Mouse (Mus musculus) left cerebral cortex, adult 8-10 months (tissue): ENCODE data around the gene Grm3. TPM values are rescaled to one million over a fixed set of nuclear protein-coding genes. Genes with fewer than 3 reads are reported as not detected.

Experiments used
- DNase-seq, 2 experiments: peaks; one replicate each; pipeline ENCODE4 v3.0.0; 2022; ENCODE audit warnings: low spot score in 2 of 2
- total RNA-seq, 4 experiments: library from RNA; stranded (reverse); gene quantifications; 2 replicates each; pipeline ENCODE4 v1.2.4; 2022

Grm3 gene
- total RNA-seq, result 100 to 1,000 TPM; 117 to 147 (median 132) TPM

DNA sequence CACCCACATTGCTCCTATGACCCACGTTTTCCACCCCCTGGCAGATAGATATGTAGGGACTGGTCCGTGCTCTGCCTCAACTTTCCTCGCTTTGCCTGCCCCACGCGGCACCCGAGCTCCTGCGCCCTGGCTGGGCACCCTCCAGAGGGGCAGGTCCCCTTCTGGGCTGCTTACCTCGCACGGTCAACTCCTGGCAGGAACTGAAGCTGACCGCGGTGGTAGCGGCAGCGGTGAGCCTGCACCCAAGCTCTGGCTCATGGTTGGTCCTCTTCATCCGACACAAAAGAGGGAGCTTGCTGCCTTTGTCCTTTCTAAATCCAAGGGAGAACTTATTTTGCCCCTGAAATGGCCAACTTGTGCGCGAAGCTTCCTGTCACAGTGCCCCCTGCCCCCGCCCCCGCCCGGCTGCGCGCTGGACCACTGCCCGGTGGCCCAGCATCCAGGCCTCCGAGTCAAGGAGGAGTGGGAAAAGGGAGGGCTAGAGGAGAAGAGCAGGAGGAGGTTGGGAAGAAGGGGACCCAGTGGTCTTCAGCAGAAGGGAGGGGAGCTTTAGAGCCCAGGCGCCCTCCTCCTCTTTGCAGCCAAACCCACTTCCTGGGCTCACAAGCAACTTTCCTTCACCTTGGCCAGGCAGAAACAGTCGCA lies at the start of gene Grm3:
Gene Grm3 (minus strand): TSS at position 215 of the 645 bp plus-strand sequence.
- DNase-seq, result peak; percentile 34 to 42

DNA sequence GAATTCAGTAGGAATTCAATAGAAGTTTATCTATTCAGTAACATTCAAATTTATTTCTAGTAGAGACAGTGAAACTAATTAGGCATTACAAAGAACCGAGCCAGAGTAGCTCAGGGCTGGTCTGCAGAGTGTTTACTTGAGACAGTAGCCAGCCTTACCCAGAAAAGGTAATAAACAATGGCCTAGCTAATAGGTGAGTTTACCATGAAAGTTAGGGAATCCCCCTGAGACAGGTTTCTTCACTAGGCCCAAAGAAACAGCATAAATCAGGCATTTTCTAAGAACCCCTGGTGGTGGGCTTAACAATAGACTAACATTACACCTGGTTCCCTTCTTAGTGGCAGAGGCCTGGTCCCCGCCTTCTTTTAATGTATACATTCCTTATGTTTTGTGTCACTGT lies 30.8 kb upstream of the Grm3 start:
- DNase-seq, result no peak

- DNase-seq, result no peak
Measured at GRCm38 (mm10) chr5:9748184-9748583, 23.2 kb upstream of the Grm3 start.

- no peak for DNase-seq
Measured at GRCm38 (mm10) chr5:9744120-9744519, 19.1 kb upstream of the Grm3 start.

DNA sequence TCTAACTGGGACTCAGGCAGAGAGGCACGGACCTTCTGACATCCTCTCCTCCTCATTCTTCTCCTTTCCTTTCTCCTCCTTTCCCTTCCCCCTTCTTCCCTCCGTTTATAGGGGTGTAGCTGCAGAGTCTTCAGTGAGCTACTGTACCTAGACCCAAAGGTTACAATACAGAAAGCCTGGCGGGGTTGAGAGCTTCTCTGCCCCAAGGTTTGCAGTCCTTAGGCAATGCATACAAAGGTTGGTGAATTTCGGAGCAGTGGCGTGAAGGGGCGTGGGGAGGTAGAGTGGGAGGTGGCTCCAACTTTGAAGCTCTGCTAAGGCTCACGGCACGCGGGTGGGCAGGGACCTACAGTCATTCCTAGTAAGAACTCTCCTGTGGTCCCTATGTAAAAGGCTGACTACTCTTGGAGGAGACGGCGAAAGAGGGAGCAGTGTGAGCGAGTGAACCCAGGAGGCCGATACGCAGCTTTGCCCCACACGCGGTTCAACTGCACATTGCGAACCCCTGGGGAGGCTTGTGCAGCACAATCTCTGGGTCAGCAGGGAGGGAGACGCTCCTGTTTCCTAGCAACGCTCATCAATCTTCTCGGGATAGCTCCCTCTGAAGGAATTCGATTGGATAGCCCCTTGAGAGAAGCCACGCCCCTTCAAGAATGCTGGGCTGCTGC lies 765 bp upstream of the Grm3 start:
- peak; percentile 68 to 87 for DNase-seq

DNA sequence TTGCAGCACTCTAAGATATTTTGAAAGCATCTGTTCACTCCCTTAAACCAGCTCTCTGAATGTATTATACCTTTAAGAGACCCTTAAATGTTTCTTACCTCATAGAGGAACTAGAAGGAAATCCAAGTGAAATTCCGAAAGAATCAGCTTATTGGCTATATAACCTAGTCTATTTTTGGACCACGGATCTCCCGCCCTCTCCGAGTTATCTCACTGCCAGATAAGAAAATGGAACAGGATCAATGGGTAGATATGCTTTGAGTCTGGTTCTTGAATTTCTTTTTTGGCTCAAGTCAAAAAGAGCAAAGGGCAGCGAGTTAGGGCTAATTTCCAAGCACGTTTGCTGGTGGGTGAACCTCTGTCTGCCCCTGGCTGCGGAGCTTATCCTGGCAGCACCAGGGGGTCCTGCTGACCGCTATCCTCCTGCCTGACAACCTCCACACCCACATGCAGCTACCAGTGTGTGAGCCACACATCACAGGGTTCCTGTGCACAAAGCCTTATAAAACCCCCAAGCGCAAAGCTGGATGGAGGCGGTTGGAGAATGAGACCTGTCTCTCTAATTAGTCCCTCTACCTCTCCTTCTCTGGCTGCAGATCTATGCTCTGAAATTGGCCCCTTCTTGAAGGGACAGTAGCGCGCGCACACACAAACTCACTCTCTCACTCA lies 549 bp downstream of the Grm3 start:
- peak in 1 of 2 experiments; percentile 37 for DNase-seq

- no peak for DNase-seq
Measured at GRCm38 (mm10) chr5:9721136-9721535, 3.8 kb downstream of the Grm3 start.

DNA sequence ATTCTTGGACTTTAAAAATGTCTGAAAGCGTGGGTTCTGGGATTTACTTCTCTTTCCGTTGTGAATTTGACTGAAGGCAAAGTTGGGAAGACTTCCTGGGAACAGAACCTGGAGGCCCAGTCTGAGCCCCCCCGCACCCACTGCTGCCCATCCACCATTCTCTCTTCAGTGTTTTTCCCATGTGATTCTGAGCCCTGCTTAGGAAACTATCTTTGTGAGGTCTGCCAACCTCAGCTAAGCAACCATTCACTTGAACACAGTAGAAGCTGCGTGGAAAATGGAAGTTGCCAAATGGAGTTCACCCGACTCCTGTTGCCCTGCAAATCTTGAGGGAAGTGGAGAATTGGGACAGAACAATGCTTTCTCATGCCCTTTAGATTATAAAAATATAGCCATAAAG lies 8.7 kb downstream of the Grm3 start:
- peak in 1 of 2 experiments; percentile 41 for DNase-seq

DNA sequence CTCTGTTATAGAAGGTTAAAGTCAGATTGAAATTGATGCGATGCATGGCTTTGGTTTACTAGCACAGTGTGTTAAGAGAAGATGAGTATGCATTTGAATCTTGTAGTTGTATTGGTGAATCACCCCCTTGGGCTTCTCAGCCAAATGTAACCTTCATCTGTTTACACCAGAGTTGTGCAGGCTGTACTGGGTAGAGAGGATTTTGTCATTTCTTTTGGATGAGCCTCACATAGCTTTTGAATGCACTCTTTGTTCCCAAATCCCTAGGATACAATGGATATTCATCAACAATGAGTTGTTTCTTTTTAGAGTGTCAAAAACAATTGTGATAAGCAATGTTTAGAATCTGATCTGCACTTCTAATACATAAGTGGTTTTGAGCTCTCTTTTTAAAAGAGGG lies 17.9 kb downstream of the Grm3 start:
- DNase-seq, result no peak

- DNase-seq, result no peak
Measured at GRCm38 (mm10) chr5:9703385-9704009, 21.5 kb downstream of the Grm3 start.

DNA sequence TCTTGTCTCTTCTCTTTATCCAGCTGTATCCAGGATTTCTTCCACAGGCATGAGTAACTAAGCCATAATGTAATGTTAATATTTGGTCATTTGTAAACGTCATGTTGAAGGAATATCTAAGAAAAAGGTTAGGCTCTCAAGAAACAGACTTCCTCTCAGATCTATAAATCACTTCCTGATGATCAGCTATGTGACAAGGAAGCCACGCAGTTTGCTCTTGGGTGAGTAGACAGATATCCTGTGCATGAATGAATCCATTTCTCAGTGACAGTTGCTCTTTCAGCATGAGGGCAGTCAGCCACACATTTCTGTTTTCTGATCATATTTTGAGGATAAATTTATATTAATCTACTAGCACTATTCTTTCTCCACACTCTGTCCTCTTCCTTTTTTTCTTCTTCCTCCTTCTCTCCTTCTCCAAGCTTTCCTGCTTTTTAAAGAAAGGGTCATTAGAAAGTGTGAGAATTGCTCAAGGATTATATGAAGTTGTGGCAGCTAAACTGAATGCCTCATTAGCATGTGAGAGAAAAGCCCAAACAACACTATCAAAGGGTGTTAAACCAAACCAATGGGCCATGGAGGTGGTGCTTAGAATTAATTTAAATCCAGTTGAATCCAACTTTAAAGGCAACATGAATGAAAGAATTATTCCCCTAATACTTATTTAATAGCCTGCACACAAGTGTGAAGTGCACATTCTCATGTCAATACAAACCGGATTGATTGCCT lies 22.1 kb downstream of the Grm3 start:
- no peak for DNase-seq

DNA sequence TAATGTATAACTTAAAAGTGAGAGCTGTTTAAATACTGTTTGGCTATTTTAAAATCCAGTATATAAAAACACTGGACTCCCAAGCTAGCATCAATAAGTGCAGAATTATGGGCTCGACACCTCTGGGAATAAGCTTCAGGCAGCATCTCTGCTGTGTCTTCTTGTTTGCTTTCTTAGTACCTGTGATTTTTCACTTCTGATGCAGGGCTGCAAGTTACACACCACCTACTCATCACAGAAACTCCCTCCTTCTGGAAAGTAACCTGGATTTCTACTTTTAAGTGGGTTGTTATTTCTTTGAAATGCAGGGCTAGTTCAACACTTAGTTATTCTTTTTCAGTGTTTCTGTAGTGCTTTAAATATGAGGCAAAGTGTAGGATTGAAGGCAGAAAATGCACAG lies 32.6 kb downstream of the Grm3 start:
- DNase-seq, result no peak

- DNase-seq, result no peak
Measured at GRCm38 (mm10) chr5:9690599-9691242, 34.2 kb downstream of the Grm3 start.

DNA sequence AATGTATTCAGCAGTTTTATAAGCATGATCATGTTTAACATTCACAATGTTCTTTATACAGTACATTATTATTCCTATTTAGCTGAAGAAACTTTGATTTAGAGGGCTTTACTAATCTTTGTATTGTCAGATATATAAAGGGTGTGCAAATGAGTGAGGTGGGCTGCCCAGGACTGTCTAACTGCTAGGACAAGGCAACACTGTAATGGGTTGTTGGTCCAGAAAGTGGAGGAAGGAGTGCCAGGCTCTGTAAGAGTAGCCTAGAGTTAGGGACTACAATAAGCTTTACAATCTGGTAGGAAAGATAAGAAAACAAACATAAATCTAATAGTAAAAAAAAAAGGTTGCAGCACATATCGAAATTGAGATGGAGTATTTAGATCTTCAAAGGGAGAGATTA lies 34.8 kb downstream of the Grm3 start:
- no peak for DNase-seq

DNA sequence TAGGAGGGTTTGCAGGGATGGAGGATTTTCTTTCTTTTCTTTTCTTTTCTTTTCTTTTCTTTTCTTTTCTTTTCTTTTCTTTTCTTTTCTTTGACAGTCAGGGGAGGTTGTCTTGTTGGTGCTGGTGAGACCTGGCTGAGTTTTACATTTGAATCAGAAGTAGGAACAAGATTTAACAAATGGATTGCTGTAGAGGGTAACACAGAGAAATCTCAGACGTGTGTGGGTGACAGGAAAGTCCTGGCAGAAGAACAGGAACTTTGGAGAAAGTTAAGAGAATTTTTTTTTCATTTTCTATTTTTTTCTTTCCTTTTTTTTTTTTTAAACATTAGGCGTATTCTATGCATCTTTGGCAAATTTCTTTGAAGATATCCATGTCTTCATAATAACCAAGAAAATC lies 41.8 kb downstream of the Grm3 start:
- DNase-seq, result no peak

- DNase-seq, result no peak
Measured at GRCm38 (mm10) chr5:9669002-9669401, 56.0 kb downstream of the Grm3 start.

DNA sequence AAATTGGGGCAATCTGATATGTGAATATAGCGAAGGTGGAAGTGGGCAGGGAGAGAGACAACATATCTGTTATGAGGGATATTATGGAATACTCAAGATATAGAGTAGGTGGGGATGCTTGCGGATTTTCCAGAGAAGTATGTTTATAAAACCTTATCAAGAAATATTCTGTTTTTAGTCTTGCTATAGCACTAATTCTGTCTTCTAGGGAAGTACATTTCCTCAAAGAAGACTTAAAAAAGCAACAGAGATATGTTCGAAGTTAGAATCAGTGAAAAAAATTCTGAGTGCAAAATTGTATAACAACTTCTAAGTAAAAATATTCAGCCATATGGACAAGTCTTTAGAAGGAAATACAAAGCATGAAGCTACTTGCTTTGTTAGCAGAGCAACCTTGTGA lies 61.6 kb downstream of the Grm3 start:
- no peak for DNase-seq

- peak; percentile 34 to 80 for DNase-seq
Measured at GRCm38 (mm10) chr5:9661870-9662589, 62.9 kb downstream of the Grm3 start.

DNA sequence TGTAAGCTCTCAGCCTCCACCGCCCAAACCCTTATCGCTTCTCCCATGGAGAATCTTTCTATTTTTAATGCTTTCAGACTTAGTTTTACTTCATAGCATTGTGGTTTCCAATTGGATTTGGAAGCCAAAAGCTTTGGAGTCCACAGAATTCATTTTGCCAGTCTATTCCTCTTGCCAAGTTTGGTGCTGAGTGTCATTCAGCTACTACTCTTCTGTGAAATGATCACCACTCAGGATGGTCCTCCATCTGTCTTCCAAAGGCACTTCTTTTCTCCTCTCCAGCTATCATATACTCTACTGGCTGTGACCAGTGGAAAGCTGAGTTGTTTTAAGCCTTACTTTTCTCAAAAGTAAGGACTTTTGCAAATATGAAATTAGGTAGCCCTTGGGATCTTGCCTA lies 86.4 kb downstream of the Grm3 start:
- DNase-seq, result no peak

- DNase-seq, result no peak
Measured at GRCm38 (mm10) chr5:9627220-9627619, 97.8 kb downstream of the Grm3 start.
